Mouse (Mus musculus) urinary bladder, postnatal 10 days (tissue): ENCODE data around the gene Pgf.
A peak's percentile ranks its signal among the peaks of the same experiment; 100 is the strongest.

Source experiments
- DNase-seq: peaks from one replicate; pipeline ENCODE4 v3.0.0; 2022; ENCODE audit warnings: low spot score

Gene Pgf

DNA sequence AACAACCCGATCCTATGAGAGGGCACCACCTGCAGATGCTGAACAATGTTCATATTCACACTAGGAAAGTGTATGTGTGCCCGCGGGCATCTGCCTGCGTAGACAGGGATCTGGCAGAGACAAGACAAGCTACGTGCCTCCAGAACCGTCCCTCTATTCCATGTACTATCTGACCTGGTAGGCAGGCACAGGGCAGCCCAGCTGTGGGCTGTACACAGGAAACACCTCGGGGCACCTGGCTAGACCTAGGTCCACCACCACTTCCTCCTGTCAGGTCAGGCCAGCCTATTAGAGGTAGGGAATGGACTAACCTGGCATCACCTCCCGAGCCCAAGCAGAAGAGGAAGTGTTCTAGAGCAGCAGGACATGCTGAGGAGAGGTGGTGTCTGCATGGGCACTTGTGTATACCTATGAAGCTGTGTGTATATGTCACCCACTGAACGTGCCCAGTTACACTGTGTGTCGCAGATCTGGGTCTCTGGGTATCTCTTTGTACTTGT, at the start of gene Pgf:
Gene Pgf (minus strand): TSS at position 51 of the 500 bp plus-strand sequence.
- no peak for DNase-seq

DNA sequence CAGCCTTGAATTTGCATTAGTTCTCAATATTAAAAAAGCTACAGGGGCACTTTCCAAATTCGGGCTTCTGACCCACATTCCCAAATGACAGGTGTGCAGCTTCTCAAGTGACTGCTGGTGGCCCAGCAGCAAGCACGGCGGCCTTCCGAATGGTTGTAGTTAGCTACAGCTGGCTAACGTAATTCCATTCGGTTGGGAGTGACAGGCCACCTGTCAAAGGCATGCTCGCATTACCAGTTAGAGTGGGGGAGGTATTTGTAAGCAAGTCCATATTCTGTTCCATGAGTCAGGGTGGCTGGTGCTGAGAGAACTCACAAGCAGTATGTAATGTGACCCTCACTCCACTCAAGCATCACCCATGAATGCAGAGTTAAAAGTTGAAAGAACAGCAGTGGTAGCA, 49.6 kb upstream of the Pgf start:
- DNase-seq, result no peak

DNA sequence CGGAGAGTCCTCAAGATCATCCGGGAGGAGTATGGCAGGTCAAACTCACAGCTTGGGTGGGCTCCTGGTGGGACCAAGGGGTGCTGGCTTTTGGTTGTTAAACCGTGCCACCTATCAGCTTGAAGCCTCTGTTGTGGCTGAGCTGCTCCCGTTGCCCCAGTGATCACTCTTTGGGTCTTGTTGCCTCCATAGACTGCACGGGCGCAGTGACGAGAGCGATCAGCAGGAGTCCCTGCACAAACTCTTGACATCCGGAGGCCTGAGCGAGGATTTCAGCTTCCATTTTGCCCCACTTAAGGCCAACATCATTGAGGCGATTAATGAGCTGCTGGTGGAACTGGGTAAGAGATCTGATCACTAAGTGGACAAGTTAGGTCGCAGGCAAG, 42.3 kb upstream of the Pgf start:
- DNase-seq, result no peak

DNA sequence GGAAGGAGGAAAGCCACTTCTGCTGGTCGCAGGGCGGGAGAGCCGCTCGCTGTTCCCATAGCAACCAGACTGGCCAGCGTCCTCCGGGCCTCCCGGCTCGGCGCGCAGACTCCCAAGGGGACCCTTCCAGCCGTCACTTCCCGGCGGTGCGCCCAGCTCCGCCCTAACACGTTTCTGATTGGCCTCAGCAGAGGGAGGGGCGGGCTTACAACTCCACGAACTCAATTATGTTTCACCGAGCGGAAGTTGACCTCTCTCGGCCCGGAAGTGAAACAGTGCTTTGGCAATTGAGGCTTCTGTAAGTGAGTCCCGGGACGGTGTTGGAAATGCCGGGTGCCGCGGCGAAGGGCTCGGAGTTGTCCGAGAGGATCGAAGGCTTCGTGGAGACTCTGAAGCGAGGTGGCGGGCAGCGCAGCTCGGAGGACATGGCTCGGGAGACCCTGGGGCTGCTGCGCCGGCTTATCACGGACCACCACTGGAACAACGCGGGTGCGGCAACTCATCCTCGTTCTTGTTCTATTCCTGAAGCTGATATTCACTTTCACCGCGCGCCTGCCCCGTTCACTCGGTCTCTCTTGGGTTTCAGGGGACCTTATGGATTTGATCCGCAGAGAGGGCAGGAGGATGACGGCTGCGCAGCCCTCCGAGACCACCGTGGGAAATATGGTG, 41.8 kb upstream of the Pgf start, which contains the start of gene Eif2b2:
Gene Eif2b2 (plus strand): TSS at position 246 of the 669 bp plus-strand sequence.
- DNase-seq, result peak; percentile 93

DNA sequence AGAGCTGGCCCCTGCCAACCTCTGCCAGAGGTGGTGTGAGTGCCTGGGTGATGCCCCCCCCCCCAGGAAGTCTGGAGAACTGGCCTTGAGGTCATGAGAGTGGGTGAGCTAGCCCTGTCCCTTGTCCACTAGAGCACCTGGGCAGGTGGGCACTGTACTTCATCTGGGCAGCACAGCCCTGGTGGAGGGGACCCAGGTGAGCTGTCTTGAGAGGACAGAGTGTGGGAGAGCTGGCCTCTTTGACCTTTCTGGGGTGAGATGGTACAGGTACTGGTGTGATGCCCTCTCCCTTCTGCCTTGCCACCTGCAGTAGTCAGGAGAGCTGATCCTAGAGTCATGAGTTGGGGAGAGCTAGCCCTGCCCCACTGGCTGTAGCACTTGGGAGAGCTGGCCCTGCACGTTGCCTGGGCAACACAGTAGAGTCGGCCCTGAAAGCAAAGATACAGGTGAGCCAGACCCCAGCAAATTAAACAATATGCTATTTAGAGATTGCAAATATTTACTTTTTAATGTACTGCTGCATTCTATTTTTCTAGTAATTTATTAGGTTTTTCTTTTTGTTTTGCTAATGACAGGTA, 40.2 kb upstream of the Pgf start:
- DNase-seq, result no peak

DNA sequence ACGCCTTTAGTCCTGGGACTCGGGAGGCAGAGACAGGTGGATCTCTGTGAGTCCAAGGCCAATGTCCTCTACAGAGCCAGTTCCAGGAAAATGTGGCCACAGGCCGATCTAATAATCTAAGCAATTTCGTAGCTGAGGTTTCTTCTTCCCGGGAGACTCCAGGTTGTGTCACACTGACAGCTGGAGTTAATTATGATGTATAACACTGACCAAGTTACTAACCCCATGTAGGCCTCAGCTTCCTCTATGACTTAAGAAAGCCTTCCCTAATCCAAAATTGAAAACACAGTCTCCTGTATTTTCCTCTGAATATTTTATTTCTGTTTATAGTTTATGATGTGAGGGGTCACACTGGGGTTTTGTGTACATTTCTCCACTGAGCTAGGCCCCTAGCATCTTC, 37.4 kb upstream of the Pgf start:
- no peak for DNase-seq

DNA sequence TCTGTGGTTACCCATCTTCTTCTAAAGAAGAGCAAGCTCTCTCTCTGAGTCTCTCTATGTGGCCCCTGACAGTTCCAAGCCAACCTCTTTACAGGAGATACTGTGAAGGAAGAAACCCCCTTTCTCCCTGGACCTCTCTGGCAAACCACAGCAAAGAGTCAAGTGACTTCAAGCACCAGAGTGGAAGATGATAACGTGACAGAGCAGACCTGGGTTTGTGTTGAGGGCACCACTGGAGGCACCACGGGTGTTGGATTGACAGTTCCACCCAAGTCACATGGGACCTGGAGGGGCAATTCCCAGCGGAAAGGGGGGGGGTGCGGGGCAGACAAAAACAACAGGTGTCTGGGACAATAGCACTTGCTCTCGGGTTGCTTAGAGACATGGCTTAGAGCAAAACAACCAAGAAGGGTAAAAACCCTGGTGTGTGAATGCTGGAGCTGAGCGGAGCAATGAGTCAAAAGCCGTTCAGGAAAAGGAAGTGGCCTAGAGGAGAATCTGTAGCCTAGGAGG, 31.2 kb upstream of the Pgf start:
- DNase-seq, result no peak

DNA sequence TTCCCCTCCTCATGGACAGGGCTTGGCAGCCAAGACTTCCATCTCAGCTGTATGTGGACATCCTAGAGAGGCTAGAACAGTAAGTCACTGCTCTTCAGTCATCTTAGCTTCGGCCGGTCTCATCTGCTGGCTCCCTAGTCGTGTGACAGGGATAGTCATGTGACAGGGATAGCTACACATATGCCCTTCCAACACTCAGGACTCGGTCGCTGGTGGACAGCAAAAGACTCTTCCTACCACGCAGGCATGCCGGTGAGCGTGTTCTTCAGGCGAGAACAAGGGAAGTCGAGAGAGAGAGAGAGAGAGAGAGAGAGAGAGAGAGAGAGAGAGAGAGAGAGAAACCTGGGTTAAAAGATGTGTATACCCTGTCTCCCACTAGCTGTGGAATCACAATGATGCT, 27.8 kb upstream of the Pgf start:
- DNase-seq, result no peak

DNA sequence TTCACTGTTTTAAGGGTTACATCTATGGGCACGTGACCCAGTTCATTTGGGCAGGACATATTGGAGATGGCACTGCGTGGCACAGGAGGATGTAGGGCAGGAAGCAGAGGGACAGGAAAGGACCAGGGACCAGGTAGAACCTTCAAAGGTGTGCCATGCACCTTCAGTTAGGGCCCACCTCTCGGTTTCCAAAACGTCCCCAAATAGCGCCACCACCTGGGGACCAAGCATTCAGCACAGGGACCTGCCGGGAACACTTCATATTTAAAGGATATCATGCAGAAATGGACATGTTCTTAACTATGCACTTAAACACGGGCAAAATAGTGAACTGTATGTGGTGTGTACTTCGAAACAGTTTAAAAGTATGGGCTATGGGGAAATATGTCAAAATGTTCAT, 26.5 kb upstream of the Pgf start:
- no peak for DNase-seq

DNA sequence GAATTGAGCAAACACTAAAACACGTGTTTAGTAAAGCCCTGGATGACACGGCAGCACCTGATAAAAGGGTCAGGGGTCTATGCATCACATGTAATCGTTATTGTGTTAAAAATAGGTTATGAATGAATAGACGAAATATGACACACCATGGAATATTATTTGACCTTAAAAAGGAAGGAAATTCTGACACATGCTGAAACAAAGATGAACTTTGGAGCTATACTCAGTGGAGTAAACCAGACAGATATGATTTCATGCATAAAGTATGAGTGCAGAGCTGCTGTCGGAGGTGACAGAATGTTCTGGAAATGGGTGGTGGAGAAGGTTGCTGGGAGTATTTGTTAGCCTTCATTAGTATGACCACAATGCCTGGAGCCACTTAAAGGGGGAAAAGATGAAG, 26.1 kb upstream of the Pgf start:
- DNase-seq, result no peak

DNA sequence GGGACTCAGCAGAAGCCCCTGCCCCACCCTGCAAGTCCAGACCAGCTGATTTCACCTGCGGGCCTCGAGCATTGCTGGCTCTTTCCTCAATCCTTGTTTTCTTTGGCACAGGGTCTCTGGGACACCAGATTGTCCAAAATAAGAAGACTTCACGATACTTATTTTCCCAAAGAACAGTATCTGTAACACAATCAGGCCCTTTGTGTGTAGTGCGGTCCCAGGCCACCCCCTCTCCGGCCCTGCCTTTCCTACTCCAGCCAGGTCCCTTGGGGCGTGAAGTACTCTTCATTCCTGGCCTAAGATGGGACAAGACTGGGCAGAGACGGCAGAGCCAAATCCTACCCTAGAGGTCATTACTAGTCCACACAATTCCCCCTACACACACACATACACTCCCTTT, 24.6 kb upstream of the Pgf start:
- no peak for DNase-seq

DNA sequence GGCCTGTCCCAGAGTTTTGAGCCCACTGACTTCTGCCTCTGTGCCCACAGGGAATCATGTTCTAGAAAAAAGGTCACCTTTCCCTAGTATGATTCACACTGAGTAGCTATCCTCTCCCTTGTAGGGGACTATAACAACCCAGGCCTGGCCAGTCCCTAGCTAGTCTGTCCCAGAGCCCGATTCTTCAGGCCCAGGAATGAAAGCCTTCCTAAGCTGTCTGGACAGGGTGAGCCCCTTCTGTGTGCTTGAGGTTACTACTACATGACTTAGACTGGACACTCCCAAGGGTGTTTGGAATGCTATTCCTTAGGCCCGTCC, 24.2 kb upstream of the Pgf start:
- DNase-seq, result no peak

DNA sequence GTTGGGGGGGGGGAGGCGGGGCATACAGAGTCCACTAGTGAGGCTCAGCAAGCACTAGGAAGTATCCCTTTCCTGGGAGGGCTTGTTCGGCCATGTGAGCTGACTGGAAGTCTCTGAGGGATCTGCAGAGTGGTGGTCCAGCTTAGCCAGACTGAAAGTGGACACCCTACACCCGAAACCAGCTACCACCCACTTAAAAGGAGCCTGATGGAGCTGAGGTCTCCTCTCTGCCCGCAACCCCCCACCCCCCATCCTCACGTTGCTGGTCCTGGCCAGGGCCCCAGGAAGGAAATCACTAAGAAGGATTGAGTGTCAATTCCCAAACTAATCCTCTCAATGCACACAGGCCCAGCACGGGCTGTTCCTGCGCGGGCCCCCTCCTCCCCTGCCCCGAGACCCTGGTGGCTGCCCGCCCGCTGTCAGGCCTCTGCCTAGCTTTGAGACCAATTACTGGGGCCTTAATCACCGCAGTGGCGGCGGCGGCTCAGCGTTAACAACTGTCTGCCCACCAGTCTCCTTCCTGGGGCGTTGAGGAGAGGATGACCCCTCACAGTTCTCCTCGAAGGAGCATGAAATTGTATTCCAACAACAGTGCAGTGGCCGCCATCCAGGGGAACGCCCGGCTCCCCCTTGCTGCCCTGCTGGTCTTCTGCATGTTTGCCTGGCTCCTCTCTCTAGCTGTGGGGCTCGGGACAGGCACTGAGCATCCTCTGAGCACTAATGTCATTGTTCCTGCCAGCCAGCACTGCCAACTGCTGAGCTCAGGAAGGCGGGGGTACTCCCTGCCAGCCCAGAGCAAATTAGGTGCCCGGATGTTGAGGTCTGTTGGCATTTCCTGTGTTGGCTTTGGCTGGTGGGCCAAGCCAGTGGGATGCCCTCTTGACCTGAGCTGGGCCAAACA, 23.6 kb upstream of the Pgf start:
- no peak for DNase-seq

DNA sequence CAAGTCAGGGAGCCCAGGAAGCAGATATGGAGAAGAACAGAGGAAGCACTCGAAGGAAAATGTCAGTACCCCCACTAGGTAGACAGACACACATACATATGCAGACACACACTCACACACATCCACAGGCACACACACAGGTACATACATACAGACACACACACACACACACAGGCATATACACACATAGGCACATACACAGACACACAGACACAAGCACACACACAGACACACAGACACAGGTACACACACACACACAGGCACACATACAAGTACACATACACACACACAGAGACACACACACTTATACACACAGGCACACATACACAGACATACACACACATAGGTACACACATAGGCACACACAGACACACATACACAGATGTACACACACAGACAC, 22.4 kb upstream of the Pgf start:
- DNase-seq, result no peak

DNA sequence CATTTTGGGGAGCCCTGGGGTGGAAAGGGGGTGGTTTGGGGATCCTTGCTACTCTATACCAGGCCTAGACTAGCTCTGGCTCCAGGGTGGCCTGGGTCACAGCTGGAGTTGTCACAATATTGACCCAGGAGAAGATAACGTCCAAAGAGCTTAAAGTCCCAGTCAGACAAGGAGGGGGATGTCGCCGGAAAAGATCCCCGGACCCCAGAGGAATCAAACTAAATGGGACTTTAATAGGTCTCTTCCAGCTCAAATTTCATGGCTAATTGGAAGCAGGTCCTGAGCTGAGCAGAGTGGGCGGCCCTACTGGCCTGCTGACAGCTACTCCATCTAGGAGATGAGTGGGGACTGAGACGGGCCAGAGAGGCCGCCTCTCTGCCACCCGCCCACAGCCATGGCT, 20.3 kb upstream of the Pgf start:
- DNase-seq, result no peak

DNA sequence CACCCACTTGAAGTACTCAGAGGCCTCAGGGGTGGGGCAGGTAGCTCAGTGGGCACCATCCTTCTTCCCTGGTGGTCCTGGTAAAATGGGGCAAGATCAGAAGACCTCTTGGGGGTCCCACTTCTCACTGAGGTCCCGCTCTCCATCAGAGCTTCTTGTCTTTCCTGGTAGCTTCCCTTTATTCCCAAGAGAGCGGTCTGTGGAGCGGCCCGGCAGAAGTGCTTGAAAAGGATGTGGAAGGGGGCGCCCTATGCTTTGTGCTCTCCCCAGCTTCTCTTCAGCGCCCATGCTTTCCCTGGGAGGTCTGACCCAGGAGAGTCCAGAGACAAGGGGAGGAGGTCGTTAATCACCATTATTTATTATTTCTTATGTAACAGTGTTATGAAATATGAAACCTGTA, 19.8 kb upstream of the Pgf start:
- DNase-seq, result no peak

DNA sequence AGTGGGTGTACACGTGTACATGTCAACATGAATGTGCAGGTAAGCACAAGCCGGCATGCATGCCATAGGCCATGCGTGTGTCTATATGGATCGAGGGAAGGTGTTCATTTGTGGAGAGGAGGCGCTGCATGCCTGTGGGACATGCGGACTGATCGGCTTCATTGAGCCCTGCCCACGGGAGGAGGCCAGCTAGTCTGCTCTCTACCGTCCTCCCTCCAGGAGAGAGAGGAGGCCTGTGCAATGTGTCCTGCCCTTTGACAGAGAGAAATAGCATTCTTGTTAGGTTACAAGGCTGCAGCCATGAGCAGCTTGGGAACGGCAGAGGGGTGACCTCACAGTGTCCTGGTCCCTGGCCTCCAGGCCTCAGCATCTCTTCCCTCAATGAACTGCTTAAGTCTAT, 18.6 kb upstream of the Pgf start:
- DNase-seq, result no peak

DNA sequence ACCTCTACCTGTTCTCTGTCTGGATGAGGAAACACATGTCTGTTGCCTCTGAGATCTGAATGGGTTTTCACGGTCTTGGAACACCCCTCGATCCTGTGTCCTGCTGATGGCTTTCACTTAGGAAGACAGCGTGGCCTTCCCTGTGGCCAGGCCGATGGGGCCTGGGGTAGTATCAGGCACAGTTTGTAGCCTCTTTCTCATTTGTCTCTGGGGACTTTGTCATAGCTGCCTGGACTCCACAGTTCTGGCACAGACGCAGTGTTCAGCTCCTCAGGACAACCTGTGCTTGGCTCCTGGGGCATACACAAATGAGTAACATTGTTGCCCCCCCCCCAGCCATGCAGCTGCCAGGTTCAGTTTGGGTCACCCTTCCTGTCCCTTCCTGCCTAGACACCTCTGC, 17.5 kb upstream of the Pgf start:
- DNase-seq, result no peak

DNA sequence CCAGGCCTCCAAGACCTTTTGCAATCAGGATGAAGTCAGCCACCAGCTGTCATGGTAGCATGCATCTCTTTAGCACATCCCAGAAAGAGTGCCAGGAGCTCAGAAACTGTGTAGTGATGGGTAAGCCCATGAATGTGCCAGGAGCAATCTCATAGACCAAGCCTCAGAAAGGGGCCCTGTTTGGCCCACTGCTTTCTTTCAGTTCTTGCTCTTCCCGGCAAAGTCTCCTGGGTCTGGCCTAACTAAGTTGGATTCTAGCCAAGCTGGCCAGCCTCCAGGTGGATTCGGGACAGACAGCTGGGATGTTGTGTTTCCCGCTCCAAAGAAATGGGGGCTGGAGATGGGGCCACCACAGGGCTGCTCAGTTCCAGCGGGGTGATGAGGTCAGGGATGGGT, 17.0 kb upstream of the Pgf start:
- no peak for DNase-seq

DNA sequence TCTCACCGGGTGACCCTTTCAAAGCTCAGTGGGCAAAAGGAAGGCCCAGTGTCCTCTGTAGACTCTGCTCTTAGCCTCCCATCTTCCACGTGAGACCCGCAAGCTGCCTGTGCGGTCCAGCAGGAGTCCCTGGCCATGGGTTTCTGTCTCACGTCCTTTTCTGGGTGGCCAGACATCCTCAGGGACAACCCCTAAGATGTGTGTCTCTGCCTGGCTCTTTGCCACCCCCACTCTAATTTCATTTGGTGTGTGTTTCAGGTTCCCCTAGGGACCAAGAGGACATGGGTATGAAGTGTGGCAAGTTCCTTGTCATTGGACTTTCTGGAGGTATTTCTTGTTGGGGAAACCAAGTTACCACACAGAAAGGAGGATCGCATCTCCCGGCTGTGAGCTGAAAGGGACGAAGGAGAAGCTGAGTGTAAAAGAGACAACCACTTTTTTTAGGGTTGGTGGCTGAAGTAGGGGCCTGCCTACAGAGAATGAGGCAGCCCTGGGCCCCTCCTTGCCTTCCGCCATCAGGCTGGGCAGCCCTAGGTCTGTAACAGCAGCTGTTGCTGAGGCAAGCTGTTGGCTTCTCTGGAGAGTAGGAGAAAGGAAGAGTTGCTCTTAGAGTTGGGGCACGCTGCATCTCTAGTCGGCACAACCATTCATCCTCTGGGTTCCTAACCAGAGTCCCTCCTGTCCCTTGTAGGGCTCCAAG, 16.5 kb upstream of the Pgf start:
- DNase-seq, result no peak

DNA sequence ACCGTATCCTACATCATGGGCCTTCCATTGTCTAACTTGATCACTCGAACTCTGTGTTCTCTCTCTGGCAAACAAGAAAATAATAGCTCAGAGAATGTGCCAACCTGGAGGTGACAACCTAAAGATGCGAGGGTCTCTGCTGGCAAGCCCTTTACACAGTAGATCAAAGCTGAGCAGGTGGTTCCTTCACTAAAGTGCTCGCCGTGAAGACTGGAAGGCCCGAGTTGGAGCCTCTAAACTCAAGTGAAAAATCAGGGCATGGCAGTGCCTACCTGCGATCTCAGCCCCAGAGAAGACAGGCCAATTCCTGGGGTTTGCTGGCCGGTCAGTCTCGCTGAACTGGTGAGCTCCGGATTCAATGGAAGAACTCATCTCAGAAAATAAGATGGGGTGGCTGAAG, 15.6 kb upstream of the Pgf start:
- no peak for DNase-seq

DNA sequence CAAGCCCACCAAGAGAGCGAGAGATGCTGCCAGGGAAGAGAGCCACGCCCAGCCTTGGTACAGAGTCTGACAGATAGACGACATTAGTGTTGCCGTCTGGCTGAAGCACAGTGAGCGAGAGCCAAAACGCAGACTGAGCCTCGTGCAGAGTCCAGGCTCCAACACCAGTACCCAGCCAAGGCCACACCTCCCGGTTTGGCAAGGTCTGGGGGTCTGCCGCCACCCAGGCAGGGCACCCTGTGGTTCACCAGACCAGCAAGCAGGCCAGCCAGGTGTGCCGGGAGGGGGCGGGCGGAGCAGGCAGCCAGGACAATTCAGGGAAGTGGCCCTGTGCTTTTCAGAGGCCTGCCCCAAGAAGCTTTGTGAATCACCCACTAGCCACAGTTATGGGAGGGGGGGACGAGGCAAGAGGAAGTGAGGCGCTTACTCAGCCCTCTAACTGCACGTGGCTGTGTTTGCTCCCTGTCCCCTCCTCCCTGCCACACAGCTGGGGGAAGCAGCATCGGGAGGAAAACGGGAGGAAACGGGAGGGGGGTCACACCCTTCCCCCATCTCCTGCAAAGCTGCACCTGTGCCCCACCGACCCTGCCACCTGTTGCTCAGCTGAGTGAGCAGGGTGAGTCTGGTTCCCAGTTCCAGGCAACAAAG, 15.0 kb upstream of the Pgf start:
- DNase-seq, result no peak
